Mouse (Mus musculus) CH12F3 (cell line): Measurements from ENCODE around the gene Endov.

Experiments
- in situ Hi-C: fragments of 300-500 bp; cut with MboI; formaldehyde crosslinking; loops from 2 replicates; pipeline ENCODE4 v1.14.3; 2020; ENCODE audit warnings: low sequenced_read_pairs

The Endov gene

GRCm38 (mm10) chr11:119490861-119491689, at the start of gene Endov:
TSS of gene Endov (plus strand) at chr11:119491347.
- in situ Hi-C loops = no loop called here

GRCm38 (mm10) chr11:119442199-119442598, 48.9 kb upstream of the Endov start:
- in situ Hi-C loops = no loop called here

DNA sequence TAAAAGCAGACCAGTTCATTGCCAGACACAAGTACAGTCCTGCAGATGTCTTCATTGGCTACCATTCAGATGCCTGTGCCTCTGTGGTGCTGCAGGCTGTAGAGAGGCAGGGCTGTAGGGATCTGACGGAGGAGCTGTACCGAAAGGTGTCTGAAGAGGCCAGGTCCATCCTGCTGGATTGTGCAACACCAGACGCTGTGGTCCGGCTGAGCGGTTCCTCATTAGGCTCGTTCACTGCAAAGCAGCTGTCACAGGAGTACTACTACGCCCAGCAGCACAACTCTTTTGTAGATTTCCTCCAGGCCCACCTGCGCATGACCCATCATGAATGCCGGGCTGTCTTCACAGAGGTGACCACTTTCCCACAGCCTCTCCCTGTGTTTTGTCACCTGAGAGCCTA, 47.7 kb upstream of the Endov start:
- in situ Hi-C loops = no loop called here

- in situ Hi-C loops = no loop called here
These were observed 35.0 kb upstream of the Endov start for GRCm38 (mm10) chr11:119456097-119456496.

GRCm38 (mm10) chr11:119477876-119478275, 13.3 kb upstream of the Endov start:
- in situ Hi-C loops = no loop called here

DNA sequence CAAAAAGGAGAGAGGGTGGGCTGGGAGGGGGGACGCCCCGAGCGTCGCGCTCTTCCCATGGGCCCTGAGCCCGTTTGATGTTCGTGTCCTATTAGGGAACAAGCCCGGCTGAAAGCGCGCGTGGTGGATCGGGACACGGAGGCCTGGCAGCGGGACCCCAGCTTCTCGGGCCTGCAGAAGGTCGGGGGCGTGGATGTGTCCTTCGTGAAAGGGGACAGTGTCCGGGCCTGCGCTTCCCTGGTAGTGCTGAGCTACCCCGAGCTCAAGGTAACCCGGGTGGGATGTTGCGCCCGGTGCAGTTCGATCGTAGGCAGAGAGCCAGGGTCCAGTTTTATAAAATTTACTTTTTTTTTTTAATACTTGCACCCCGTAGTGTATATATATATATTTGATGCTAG, 542 bp downstream of the Endov start:
- in situ Hi-C loops = no loop called here

- in situ Hi-C loops = no loop called here
These were observed 1.7 kb downstream of the Endov start for GRCm38 (mm10) chr11:119492830-119493229.

DNA sequence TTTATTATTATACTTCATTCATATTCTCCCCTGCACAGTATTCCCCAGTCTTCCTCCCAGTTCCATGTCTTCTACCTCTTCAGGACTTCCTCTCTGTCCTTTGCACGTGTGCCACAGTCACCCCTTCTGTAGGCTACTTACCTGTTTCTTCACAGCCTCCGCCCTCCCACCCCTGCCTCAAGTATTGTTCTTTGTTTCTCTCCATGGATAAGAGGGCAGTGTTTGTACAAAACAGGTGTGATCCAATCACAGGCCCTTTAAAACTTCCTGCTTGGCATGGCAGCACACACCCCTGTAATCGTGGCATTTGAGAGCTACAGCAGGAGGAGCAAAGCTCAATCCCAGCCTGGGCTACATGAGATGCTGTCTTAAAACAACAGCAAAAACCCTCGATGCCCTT, 2.4 kb downstream of the Endov start:
- in situ Hi-C loops = no loop called here

DNA sequence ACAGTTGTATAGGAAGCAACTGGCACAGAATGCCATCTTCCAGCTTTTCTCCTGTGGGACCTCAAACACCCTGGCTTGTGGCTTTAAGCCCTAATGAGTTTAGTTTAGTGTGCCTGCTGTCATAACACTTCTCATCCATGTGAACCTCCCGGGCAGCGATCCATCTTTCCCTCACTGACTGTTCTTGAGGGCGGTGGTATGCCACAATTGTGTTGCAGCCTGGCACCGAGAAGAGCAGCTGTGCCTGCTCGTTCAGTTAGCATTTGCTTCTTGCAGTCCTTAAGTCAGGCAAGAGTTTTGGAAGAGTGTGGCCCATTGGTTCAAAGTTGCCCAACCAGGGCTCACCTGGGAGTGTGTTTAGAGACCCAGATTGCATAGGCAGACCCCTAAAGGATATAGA, 5.0 kb downstream of the Endov start:
- in situ Hi-C loops = no loop called here

DNA sequence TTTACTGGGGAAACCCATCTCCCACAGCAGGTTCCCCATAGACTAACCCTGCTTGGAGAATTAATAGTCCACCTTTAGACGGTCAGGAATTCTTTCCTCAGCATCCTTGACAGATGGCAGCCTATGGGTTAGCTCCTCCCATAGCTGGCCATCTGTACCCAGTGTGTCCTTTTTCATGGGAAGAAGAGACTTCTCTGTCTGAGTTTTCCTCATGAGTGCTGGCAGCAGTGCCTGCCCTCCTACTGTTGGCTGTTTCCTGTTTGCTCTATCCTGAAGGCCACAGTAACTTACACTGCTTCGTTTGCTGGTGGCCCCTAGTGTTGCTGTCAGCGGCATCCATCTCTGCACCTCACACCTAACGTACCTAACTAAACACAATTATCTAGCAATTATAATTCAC, 6.3 kb downstream of the Endov start:
- in situ Hi-C loops = no loop called here

DNA sequence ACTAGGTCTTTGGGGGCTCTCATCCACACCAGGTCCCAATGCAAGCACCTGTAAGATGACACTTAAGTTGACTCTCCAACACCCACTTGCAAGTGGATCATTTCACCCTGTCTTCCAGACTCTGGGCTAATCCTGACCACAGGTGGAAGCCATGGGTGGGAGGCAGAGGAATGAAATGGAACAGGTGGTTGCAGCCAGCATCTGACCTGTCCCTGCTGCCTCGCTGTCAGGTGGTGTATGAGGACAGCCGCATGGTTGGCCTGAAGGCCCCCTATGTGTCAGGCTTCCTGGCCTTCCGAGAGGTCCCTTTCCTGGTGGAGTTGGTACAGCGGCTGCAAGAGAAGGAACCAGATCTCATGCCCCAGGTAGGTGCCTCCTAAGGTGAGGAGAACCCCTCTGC, 8.2 kb downstream of the Endov start:
- in situ Hi-C loops = no loop called here

- in situ Hi-C loops = loop anchor here (5.0 kb wide), 1 partner anchor 407 kb away; no protein-coding TSS in a partner anchor
These were observed 8.9 kb downstream of the Endov start for GRCm38 (mm10) chr11:119500011-119500410.

GRCm38 (mm10) chr11:119503675-119504074, 12.5 kb downstream of the Endov start:
- in situ Hi-C loops = loop anchor here (5.0 kb wide), 1 partner anchor 404 kb away; no protein-coding TSS in a partner anchor

- in situ Hi-C loops = no loop called here
These were observed 15.2 kb downstream of the Endov start for GRCm38 (mm10) chr11:119506386-119506785.

- in situ Hi-C loops = no loop called here
These were observed 16.6 kb downstream of the Endov start for GRCm38 (mm10) chr11:119507772-119508171.

DNA sequence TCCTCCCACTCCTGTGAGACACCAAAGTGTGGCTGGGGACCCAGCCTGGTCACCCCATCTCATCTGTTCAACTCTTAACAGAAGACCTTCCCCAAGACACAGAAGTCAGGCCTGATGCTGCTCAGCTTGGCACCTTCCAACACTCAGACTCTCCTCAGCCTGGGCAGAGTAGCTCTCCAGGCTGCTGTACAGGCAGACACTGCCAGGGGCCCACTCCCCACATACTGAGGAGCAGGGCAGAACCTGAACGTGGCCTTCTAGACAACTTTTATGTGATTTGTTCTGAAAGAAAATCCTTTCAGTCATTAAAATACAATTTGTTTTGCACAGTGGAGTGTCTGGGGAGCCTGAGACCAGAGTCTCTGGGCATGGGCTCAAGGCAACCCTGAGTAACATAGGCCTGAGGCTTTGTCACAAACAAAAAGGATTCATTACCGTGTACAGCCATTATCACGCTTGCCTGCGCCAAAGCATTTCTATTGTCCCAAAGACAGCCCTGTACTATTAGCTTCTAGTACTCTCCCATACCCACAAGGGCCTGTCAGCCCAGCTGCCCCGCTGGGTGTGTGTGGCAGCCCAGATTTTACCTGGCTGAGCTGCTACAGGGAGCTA, 18.1 kb downstream of the Endov start:
- in situ Hi-C loops = no loop called here

GRCm38 (mm10) chr11:119513038-119513659, 22.0 kb downstream of the Endov start:
- in situ Hi-C loops = no loop called here

DNA sequence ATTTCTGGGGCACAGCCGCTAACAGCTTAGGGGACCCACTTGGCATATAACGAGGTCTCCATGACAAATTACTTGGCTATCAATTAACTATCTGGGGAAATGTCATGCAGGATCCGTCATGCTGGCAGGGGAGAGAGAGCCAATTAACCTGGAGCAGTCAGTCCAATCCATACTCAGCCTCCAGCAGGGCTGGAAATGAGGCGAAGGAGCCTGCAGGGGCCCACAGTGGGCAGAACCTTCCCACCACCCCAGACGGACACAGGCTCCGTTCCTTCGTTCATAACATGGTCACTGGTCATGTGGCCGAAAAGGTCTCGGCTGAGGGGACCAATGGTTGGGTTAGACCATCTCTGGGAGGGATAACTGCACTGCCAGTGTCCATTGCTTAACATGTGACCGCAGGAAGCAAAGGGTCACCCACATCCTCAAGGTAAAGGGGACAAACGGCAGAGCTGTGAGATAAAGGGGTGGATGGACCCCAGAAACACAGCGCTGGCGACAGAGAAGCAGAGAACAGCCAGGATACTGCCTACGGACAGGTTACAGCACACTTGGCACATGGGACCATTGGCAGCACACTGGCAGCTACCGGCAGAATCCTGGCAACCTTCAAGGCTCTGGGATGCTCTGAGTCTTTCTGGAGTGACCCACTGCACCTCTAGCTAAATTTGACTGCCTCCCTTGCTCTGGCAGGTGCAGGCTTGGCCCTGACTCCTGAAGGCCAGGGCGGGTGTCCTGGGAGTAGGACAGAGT, 23.1 kb downstream of the Endov start:
- in situ Hi-C loops = no loop called here

DNA sequence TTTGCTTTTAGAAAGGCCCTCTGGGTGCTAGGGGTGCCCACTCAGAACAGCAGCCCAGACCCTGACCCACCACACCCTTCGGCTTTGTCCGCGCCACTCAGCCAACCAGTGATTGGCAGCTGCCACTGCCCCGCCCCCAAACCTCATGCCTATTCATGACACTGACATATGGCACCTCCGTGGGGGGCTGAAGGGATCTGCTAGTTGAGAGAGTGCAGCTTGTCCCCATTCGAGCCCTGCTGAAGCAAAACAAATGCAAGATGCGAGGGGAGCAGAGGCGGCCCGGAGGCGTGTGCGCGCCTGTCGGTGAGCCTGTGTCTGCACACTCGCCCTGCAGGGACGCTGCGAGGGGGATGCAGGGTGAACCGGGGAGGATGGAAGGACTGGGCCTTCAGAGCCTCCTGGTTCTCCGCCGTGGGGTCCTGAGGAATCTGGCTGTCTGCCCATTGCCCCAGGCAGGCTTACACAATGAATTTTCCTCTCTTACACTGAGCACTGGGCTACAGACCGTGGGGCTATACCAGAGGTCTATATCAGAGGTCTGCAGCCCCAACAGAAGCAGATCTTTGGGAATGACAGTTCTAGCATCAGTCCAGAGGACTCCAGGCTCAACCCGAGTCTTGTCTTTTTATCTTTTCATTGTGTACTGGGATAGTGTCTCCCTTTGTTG, 24.0 kb downstream of the Endov start:
- in situ Hi-C loops = no loop called here

DNA sequence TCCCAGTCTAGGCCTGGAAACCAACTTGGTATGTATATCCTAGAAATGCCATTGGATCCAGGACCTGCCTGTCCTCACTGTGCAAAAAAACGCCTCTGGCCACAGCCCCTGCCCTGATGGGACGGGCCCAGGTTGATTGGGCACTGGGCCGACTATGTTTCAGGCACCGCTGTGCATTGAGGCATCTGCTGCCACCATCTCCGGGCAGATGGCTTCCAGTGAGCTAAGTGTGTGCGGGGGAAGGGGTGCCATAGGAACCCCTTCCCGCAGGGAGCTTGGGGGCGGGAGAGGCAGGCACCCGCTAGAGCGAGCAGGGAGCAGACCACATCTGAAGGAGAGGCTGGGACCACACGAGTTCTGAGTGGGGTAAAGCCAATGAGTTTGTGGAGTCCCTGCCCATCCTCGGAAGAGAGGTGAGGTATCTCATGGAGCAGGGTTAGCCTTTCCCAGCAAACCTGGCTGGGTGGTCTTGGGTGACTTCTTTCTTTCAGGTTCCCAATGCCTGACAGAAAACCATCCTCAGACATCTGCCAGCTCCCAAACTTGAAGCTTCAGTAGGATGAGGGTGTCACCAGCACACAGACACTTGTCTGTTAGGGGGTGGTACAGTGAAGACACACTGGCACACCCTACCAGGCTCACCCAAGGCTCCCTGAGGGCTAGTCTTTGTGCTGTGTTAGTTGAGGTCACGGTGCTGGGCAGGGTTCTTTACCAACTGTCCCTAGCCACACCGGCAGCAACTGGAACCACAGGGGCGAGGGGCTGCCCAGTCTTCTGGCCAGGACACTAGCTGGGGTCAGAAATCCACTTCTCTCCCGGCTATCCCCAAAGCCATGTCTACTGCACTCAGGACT, 24.9 kb downstream of the Endov start:
- in situ Hi-C loops = no loop called here
